Mouse (Mus musculus): ENCODE results near the gene Gpt2. TPM values are rescaled to one million over a fixed set of nuclear protein-coding genes. Genes with fewer than 3 reads are reported as not detected.

Gene Gpt2
- polyA plus RNA-seq (2015; fragmentation: Nextera tagmentation; extraction: Ambion mirVana), result 26.3 and 27.9 TPM in 2 replicates

DNA sequence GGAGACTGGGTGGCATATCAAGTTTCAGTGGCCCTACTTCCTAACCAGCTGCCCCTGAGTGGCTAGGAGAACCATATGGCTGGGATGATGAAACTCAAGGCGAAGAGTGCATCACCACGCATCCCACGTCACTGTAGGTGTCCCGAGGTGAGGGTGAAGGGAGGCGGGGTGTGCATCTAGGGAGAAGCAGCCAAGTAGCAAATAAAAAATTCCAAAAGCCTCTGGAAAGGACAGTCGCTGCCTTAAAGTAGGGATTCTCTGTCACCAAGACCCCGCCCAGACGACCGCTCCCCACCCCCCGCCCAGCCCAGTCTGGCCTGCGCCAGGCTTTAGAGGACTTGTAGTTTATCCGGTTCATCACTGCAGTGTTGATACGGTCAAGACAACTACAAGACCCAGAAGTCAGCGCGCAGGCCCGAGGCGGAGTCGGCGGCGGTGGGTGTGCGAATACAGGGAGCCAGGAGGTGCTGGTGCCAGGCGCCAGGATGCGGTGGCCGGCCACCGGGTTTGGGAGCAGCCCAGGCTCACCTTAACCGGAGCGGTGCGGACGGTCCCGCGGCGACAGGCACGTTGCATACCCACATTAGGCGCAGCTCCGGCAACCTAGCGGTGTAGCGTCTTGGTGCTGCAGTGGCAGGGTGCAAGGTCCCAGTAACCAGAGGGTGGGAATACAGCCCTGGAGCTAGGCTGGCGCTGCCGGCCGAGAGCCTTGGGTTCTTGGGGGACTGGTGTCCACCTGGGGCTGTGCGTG is at the start of gene Gpt2:
TSS of gene Gpt2 (plus strand) at position 452 of the 751 bp plus-strand sequence.
- H3K36me3 ChIP-seq, result peaks cover 10% of the 10 kb centered on the region; the same call in 1 of the 2 replicates
- peak within 1 kb of the TSS; percentile 81 for H3K4me2 ChIP-seq (replicated peaks)
- H3K4me3 ChIP-seq (replicated peaks), result peak within 1 kb of the TSS; percentile 85
- H3K9me3 ChIP-seq, result no peaks in the 10 kb centered on the region
- peaks cover 10% of the 10 kb centered on the region for H3K4me1 ChIP-seq (replicated peaks)
- WGBS, result under 1% methylated on average over 41 of the region's 41 CpGs
- H3K9ac ChIP-seq (replicated peaks), result peak within 1 kb of the TSS; percentile 87
- H3K27me3 ChIP-seq, result no peaks in the 10 kb centered on the region
- peak within 1 kb of the TSS; percentile 67 for H3K27ac ChIP-seq
- ATAC-seq, result peak; percentile 100

DNA sequence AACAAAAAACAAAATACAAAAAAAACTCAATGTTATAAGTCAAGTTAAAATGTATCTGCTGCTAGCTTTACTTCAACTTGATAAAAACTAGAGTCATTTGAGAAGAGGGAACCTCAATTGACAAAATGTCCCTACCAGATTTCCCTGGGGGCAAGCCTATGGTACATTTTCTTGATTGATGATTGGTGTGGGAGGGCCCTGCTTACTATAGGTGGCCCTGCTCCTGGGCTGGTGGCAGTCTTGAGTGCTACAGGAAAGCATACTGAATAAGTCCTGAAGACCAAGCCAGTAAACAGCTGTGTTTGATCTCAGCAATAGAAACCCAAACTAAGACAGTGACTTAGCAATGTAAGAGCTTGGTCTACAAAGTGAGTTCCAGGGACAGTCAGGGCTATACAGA is 48.3 kb upstream of the Gpt2 start:
- no peaks in the 10 kb centered on the region for H3K27me3 ChIP-seq
- no peaks in the 10 kb centered on the region for H3K4me1 ChIP-seq (replicated peaks)
- H3K9me3 ChIP-seq, result no peaks in the 10 kb centered on the region
- H3K4me3 ChIP-seq (replicated peaks), result no peak overlapping the region
- no peak overlapping the region for H3K27ac ChIP-seq
- no peaks in the 10 kb centered on the region for H3K36me3 ChIP-seq
- no peak for ATAC-seq
- H3K4me2 ChIP-seq (replicated peaks), result no peak overlapping the region
- no peak overlapping the region for H3K9ac ChIP-seq (replicated peaks)

- Histone ChIP-seq H3K27ac (no peak overlapping the region), H3K9me3 (no peaks in the 10 kb centered on the region), H3K27me3 (no peaks in the 10 kb centered on the region), H3K4me3 (replicated peaks) (no peak overlapping the region), H3K4me1 (replicated peaks) (no peaks in the 10 kb centered on the region), H3K9ac (replicated peaks) (no peak overlapping the region), H3K4me2 (replicated peaks) (no peak overlapping the region), H3K36me3 (no peaks in the 10 kb centered on the region)
- no peak for ATAC-seq
- 86% methylated on average over 15 of the region's 15 CpGs for WGBS
Measured at GRCm38 (mm10) chr8:85445936-85446685, 46.3 kb upstream of the Gpt2 start.

GRCm38 (mm10) chr8:85450335-85450734 is 42.0 kb upstream of the Gpt2 start:
- Histone ChIP-seq H3K4me1 (replicated peaks) (peaks cover 6% of the 10 kb centered on the region; the same call in 1 of the 2 replicates), H3K4me3 (replicated peaks) (no peak overlapping the region), H3K9ac (replicated peaks) (no peak overlapping the region), H3K27ac (no peak overlapping the region), H3K36me3 (no peaks in the 10 kb centered on the region), H3K4me2 (replicated peaks) (no peak overlapping the region), H3K9me3 (no peaks in the 10 kb centered on the region), H3K27me3 (no peaks in the 10 kb centered on the region)
- no peak for ATAC-seq
- 79% methylated on average over 3 of the region's 3 CpGs for WGBS

DNA sequence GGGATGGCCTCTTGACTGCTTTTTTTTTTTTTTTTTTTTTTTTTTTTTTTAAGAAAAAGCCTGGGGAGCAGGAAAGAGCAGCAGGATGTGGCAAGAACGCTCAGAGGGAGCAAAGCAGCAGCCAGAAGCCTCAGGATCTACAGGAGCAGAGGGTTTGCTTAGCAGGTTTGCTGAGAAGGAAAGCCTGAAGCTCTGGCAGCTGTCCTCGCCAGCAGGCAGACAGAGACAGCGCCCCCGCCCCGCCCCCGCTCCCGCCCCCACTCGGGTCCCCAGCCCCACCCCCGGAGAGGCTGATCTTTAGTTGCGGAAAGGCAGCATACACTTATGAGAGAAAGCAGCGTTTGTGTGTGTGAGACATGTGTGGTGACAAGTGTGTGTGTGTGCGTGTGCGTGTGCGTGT is 40.0 kb upstream of the Gpt2 start:
- H3K4me1 ChIP-seq (replicated peaks), result peaks cover 6% of the 10 kb centered on the region; the same call in 1 of the 2 replicates
- H3K4me2 ChIP-seq (replicated peaks), result peak overlapping the region; percentile 39
- WGBS, result 20% methylated on average over 14 of the region's 14 CpGs
- no peaks in the 10 kb centered on the region for H3K36me3 ChIP-seq
- no peak overlapping the region for H3K4me3 ChIP-seq (replicated peaks)
- H3K27ac ChIP-seq, result no peak overlapping the region
- H3K27me3 ChIP-seq, result no peaks in the 10 kb centered on the region
- no peaks in the 10 kb centered on the region for H3K9me3 ChIP-seq
- ATAC-seq, result no peak
- no peak overlapping the region; the same call in 1 of the 2 replicates for H3K9ac ChIP-seq (replicated peaks)

GRCm38 (mm10) chr8:85453256-85453655 is 39.1 kb upstream of the Gpt2 start:
- H3K27ac ChIP-seq, result no peak overlapping the region
- H3K9ac ChIP-seq (replicated peaks), result no peak overlapping the region
- H3K36me3 ChIP-seq, result no peaks in the 10 kb centered on the region
- no peak overlapping the region for H3K4me2 ChIP-seq (replicated peaks)
- peaks cover 6% of the 10 kb centered on the region; the same call in 1 of the 2 replicates for H3K4me1 ChIP-seq (replicated peaks)
- 56% methylated on average over 2 of the region's 2 CpGs for WGBS
- H3K9me3 ChIP-seq, result no peaks in the 10 kb centered on the region
- no peak overlapping the region for H3K4me3 ChIP-seq (replicated peaks)
- no peaks in the 10 kb centered on the region for H3K27me3 ChIP-seq
- ATAC-seq, result no peak

GRCm38 (mm10) chr8:85454750-85455149 is 37.6 kb upstream of the Gpt2 start:
- H3K36me3 ChIP-seq, result no peaks in the 10 kb centered on the region
- 79% methylated on average over 8 of the region's 8 CpGs for WGBS
- H3K9ac ChIP-seq (replicated peaks), result no peak overlapping the region
- peaks cover 6% of the 10 kb centered on the region; the same call in 1 of the 2 replicates for H3K4me1 ChIP-seq (replicated peaks)
- no peak overlapping the region for H3K27ac ChIP-seq
- no peaks in the 10 kb centered on the region for H3K9me3 ChIP-seq
- no peak overlapping the region for H3K4me2 ChIP-seq (replicated peaks)
- no peak overlapping the region for H3K4me3 ChIP-seq (replicated peaks)
- no peaks in the 10 kb centered on the region for H3K27me3 ChIP-seq
- ATAC-seq, result no peak

GRCm38 (mm10) chr8:85456536-85456935 is 35.8 kb upstream of the Gpt2 start:
- H3K9me3 ChIP-seq, result no peaks in the 10 kb centered on the region
- no peaks in the 10 kb centered on the region for H3K36me3 ChIP-seq
- no peak overlapping the region for H3K27ac ChIP-seq
- no peak overlapping the region for H3K9ac ChIP-seq (replicated peaks)
- H3K4me3 ChIP-seq (replicated peaks), result no peak overlapping the region
- no peaks in the 10 kb centered on the region for H3K27me3 ChIP-seq
- H3K4me2 ChIP-seq (replicated peaks), result no peak overlapping the region
- ATAC-seq, result no peak
- peaks cover 6% of the 10 kb centered on the region; the same call in 1 of the 2 replicates for H3K4me1 ChIP-seq (replicated peaks)
- 9% methylated on average over 14 of the region's 14 CpGs for WGBS

DNA sequence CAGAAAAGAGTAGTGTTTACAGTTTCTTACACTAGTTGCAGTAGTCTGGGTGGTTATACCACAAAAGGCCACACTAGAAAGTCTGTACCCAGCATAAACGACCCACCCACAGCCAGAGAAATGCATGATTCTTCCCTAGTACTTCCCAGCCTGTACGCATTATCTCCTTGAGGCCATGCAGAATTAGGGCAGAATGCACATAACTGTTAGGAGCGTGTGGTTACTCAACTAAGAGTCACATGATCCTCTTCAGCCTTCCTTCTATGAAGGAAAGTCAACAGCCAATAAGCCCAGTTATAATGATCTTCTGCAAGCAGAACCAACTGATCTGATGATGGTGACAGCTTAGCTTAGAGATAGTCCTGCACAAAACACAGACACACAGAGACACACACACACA is 32.8 kb upstream of the Gpt2 start:
- no peak overlapping the region for H3K27ac ChIP-seq
- WGBS, result 81% methylated on average over 3 of the region's 3 CpGs
- ATAC-seq, result no peak
- no peaks in the 10 kb centered on the region for H3K36me3 ChIP-seq
- H3K4me2 ChIP-seq (replicated peaks), result no peak overlapping the region
- no peaks in the 10 kb centered on the region for H3K4me1 ChIP-seq (replicated peaks)
- no peaks in the 10 kb centered on the region for H3K27me3 ChIP-seq
- no peaks in the 10 kb centered on the region for H3K9me3 ChIP-seq
- H3K4me3 ChIP-seq (replicated peaks), result no peak overlapping the region
- H3K9ac ChIP-seq (replicated peaks), result no peak overlapping the region

DNA sequence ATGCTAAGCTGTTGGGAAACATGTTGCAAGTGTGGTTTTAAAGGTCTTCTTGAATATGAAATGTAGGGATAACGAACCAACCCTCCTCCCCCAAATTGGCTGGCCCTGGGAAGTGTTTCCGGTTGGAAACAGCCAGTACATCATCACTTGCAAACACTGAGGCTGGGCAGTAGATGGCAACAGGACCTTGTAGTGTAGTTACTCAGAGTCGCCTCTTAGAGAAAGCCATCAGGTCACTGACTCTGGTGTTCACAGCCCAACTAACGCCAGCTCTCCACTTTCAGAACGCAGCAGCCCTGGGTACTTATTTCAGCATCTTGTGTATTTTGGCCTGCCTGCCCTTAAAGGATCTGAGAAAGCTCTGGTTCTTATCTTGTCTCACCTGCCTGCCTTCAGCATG is 31.6 kb upstream of the Gpt2 start:
- no peaks in the 10 kb centered on the region for H3K36me3 ChIP-seq
- 46% methylated on average over 5 of the region's 5 CpGs for WGBS
- no peaks in the 10 kb centered on the region for H3K4me1 ChIP-seq (replicated peaks)
- no peak for ATAC-seq
- H3K27me3 ChIP-seq, result no peaks in the 10 kb centered on the region
- H3K9me3 ChIP-seq, result no peaks in the 10 kb centered on the region
- H3K4me2 ChIP-seq (replicated peaks), result no peak overlapping the region
- no peak overlapping the region for H3K9ac ChIP-seq (replicated peaks)
- H3K4me3 ChIP-seq (replicated peaks), result no peak overlapping the region
- H3K27ac ChIP-seq, result no peak overlapping the region

GRCm38 (mm10) chr8:85461377-85461776 is 31.0 kb upstream of the Gpt2 start:
- H3K9ac ChIP-seq (replicated peaks), result no peak overlapping the region
- no peak for ATAC-seq
- H3K36me3 ChIP-seq, result no peaks in the 10 kb centered on the region
- H3K4me1 ChIP-seq (replicated peaks), result no peaks in the 10 kb centered on the region
- H3K9me3 ChIP-seq, result no peaks in the 10 kb centered on the region
- H3K4me3 ChIP-seq (replicated peaks), result no peak overlapping the region
- no peak overlapping the region for H3K4me2 ChIP-seq (replicated peaks)
- H3K27ac ChIP-seq, result no peak overlapping the region
- no peaks in the 10 kb centered on the region for H3K27me3 ChIP-seq
- 81% methylated on average over 3 of the region's 3 CpGs for WGBS

- Histone ChIP-seq H3K9ac (replicated peaks) (no peak overlapping the region), H3K27me3 (no peaks in the 10 kb centered on the region), H3K9me3 (no peaks in the 10 kb centered on the region), H3K4me3 (replicated peaks) (no peak overlapping the region), H3K27ac (no peak overlapping the region), H3K4me1 (replicated peaks) (no peaks in the 10 kb centered on the region), H3K36me3 (no peaks in the 10 kb centered on the region), H3K4me2 (replicated peaks) (no peak overlapping the region)
- no peak for ATAC-seq
- WGBS, result 79% methylated on average over 1 of the region's 1 CpGs
Measured at GRCm38 (mm10) chr8:85462441-85462840, 29.9 kb upstream of the Gpt2 start.
